Mouse (Mus musculus) small intestine, adult 2 months (tissue): ENCODE measurements around the gene Cuedc2. TPM values are rescaled to one million over a fixed set of nuclear protein-coding genes. Genes with fewer than 3 reads are reported as not detected.
A peak's percentile ranks its signal among the peaks of the same experiment; 100 is the strongest.

Experiments
- H3K27ac ChIP-seq: fragments of 200-500 bp; 2 replicates; pipeline ENCODE4 v1.5.1; 2012; ENCODE audit warnings: low read depth, low read length, control low read depth, inconsistent platforms; ENCODE audit not compliant: insufficient read depth
- H3K27me3 ChIP-seq: fragments of 200-500 bp; 2 replicates; pipeline ENCODE4 v1.6.1; 2012; ENCODE audit warnings: mild to moderate bottlenecking, moderate library complexity, low read length, inconsistent platforms; ENCODE audit not compliant: control insufficient read depth, insufficient read depth
- H3K36me3 ChIP-seq: fragments of 200-500 bp; 2 replicates; pipeline ENCODE4 v1.6.1; 2012; ENCODE audit warnings: mild to moderate bottlenecking, low read length, control low read depth, inconsistent platforms; ENCODE audit not compliant: control insufficient read depth, insufficient read depth
- H3K4me1 ChIP-seq: fragments of 200-500 bp; 2 replicates; pipeline ENCODE4 v1.6.1; 2012; ENCODE audit warnings: low read length, inconsistent platforms, mixed read lengths; ENCODE audit not compliant: control insufficient read depth, insufficient read depth, insufficient read length
- H3K4me3 ChIP-seq: fragments of 200-500 bp; 2 replicates; pipeline ENCODE4 v1.5.1; 2012; ENCODE audit warnings: low read depth, mild to moderate bottlenecking, control low read depth, inconsistent platforms, low read length, moderate library complexity
- CTCF ChIP-seq: fragments of 200-500 bp; IDR thresholded peaks from 2 replicates; pipeline ENCODE4 v1.5.1; 2012; ENCODE audit warnings: low read depth, mild to moderate bottlenecking, control low read depth, inconsistent platforms, low read length, moderate library complexity, mixed read lengths; ENCODE audit not compliant: insufficient replicate concordance, insufficient read length; ENCODE audit errors: extremely low read depth
- POLR2A ChIP-seq: fragments of 200-500 bp; IDR thresholded peaks from 2 replicates; pipeline ENCODE4 v1.6.1; 2012; ENCODE audit warnings: low read depth, mild to moderate bottlenecking, control low read depth, inconsistent platforms, low read length, moderate library complexity
- WGBS: fragments of 180-500 bp; shearing (Covaris S2); methylation state at CpG from one replicate; pipeline ENCODE4 v1.1.7; 2018; 5-methylcytosine and 5-hydroxymethylcytosine counted together
- polyA plus RNA-seq: library from polyadenylated mRNA; depleted of rRNA; stranded (reverse); fragments of >200 nt; gene quantifications from 2 replicates; pipeline ENCODE4 v1.2.3, GENCODE M21; 2012; rRNA removed

The Cuedc2 gene
- polyA plus RNA-seq, 1 experiment: 26.9 TPM

DNA sequence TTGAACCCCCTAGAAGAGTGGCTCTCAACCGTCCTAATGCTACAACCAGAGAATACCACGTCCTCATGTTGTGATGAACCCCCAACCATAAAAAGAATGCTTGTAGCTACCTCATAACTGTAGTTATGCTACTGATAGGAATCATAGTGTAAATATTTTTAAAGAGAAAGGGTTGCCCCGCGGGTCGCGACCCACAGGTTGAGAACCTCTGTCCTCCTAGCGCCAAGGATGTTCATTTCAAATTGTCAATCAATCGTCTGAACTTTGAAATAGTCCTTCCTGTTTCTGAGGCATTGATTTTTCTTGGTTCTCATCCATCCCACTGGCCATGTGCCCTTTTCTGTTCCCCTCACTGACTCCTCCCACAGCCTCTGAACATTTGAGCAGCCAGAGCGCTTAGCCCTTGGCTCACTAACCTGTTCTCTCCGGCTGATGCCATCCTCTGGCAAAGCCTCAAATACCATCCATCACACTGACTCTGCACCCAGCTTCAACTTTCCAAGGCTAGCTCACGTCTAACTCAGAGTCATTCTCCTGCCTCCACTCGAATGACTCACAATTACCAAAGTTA lies 47.9 kb downstream of the Cuedc2 start:
- peaks cover 13% of the 10 kb centered on the region for H3K36me3 ChIP-seq
- no peaks in the 10 kb centered on the region for H3K27me3 ChIP-seq
- no peak overlapping the region for H3K27ac ChIP-seq
- 47% methylated on average over 12 of the region's 12 CpGs for WGBS
- no peak overlapping the region for H3K4me3 ChIP-seq
- TF ChIP-seq CTCF (no peak), POLR2A (no peak)
- H3K4me1 ChIP-seq: no peaks in the 10 kb centered on the region

GRCm38 (mm10) chr19:46287566-46287965 lies 50.9 kb downstream of the Cuedc2 start:
- 83% methylated on average over 3 of the region's 3 CpGs for WGBS

GRCm38 (mm10) chr19:46286926-46287325 lies 51.6 kb downstream of the Cuedc2 start:
- Histone ChIP-seq H3K4me1 (no peaks in the 10 kb centered on the region), H3K36me3 (peaks cover 46% of the 10 kb centered on the region), H3K27ac (0 out of 2 replicates have a peak overlapping the region, but pooled peaks have one; percentile 22), H3K4me3 (no peak overlapping the region), H3K27me3 (no peaks in the 10 kb centered on the region)
- WGBS: 71% methylated on average over 3 of the region's 3 CpGs
- no peak for TF ChIP-seq CTCF
- TF ChIP-seq POLR2A: no peak

More at GRCm38 (mm10) chr19:46287566-46287965, 50.9 kb downstream of the Cuedc2 start:
- Histone ChIP-seq H3K36me3 (peaks cover 40% of the 10 kb centered on the region), H3K27ac (no peak overlapping the region), H3K4me3 (no peak overlapping the region), H3K27me3 (no peaks in the 10 kb centered on the region), H3K4me1 (no peaks in the 10 kb centered on the region)
- TF ChIP-seq CTCF: no peak
- no peak for TF ChIP-seq POLR2A

- 68% methylated on average over 6 of the region's 6 CpGs for WGBS
- Histone ChIP-seq H3K36me3 (peaks cover 52% of the 10 kb centered on the region), H3K27ac (no peak overlapping the region), H3K4me3 (no peak overlapping the region), H3K4me1 (no peaks in the 10 kb centered on the region), H3K27me3 (no peaks in the 10 kb centered on the region)
- TF ChIP-seq POLR2A: no peak
- TF ChIP-seq CTCF: no peak
These were observed 52.5 kb downstream of the Cuedc2 start for GRCm38 (mm10) chr19:46286047-46286446.

- H3K36me3 ChIP-seq: peaks cover 55% of the 10 kb centered on the region
- no peaks in the 10 kb centered on the region for H3K27me3 ChIP-seq
- no peak for TF ChIP-seq POLR2A
- TF ChIP-seq CTCF: no peak
- no peak overlapping the region for H3K27ac ChIP-seq
- H3K4me3 ChIP-seq: no peak overlapping the region
- no peaks in the 10 kb centered on the region for H3K4me1 ChIP-seq
- 89% methylated on average over 7 of the region's 7 CpGs for WGBS
These were observed 52.9 kb downstream of the Cuedc2 start for GRCm38 (mm10) chr19:46285631-46286030.

DNA sequence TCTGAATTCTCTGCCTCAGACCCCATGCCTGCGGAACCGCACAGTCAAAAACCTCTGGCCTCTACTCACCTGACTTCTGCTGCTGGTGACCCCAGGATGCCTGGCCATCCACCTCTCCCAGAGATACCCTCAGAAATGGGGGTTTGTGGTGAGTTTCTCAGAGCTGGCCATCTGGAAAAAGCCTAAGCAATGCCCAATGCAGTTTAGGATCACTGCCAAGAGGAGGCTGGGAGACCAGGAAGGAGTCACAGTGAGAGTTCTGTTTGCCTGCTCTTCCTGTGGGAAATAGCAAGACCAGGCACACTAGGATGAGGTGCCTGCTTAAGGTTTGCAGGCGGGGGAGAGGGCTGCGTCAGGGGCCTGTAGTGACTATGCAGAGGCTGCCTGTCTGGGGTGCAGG lies 53.8 kb downstream of the Cuedc2 start:
- Histone ChIP-seq H3K27ac (no peak overlapping the region), H3K36me3 (peaks cover 64% of the 10 kb centered on the region), H3K4me3 (no peak overlapping the region), H3K4me1 (no peaks in the 10 kb centered on the region), H3K27me3 (no peaks in the 10 kb centered on the region)
- TF ChIP-seq CTCF (no peak), POLR2A (no peak)
- whole genome bisulfite sequencing: 98% methylated on average over 4 of the region's 4 CpGs

DNA sequence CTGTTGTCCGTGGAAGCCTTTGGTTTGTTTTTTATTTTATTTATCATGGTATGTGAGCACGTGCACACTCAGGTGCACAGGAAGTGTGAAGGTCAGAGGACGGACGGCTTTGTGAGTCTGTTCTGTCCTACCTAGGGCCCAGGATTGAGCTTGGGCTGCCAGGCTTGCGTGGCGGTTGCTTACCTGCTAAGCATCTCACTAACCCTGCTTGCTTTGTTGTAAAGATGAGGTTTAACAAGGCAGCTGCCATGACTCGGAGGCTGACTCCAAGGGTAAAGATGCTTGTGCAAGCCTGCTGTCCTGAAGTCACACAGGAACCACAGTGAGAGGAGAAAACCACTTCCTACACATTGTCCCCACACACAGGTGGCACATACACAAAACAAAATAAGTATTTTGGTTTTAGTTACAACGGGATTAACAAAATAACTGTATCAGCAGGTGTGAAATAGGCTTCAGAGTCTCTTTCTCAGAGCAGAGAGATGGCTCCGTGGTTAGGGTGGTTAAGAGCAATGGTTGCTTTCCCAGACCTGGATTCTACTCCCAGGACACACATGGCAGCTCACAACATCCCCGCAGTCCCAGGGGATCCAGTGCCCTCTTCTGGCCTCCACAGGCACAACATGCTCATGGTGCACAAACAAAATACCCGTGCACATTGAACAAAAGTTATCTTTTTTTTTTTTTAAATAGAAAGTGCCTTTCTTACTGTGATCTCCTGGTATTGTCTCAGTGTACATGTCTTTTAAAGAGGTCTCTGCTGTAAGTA lies 56.2 kb downstream of the Cuedc2 start:
- H3K36me3 ChIP-seq: peaks cover 78% of the 10 kb centered on the region
- no peaks in the 10 kb centered on the region for H3K27me3 ChIP-seq
- no peak overlapping the region for H3K4me3 ChIP-seq
- TF ChIP-seq POLR2A (no peak), CTCF (no peak)
- no peaks in the 10 kb centered on the region for H3K4me1 ChIP-seq
- 92% methylated on average over 11 of the region's 11 CpGs for WGBS
- no peak overlapping the region for H3K27ac ChIP-seq

Other genes with a start within 250 kb of the Cuedc2 start
- not detected in 2 replicates for gene Elovl3, start 206.8 kb downstream of the Cuedc2 start, polyA plus RNA-seq
- gene Pitx3, start 190.4 kb downstream of the Cuedc2 start, polyA plus RNA-seq: not detected in 2 replicates
- gene Gbf1, start 186.2 kb downstream of the Cuedc2 start, polyA plus RNA-seq: 77.6 and 146 TPM in 2 replicates
- gene Nfkb2, start 34.4 kb downstream of the Cuedc2 start, polyA plus RNA-seq: 41.4 and 89.6 TPM in 2 replicates
- gene Psd, start 11.5 kb downstream of the Cuedc2 start, polyA plus RNA-seq: 27.0 and 30.1 TPM in 2 replicates
- 37.4 and 60.4 TPM in 2 replicates for gene Fbxl15, start 10.5 kb downstream of the Cuedc2 start, polyA plus RNA-seq
- gene Mfsd13a, start 2.4 kb upstream of the Cuedc2 start, polyA plus RNA-seq: 29.4 and 36.0 TPM in 2 replicates
- gene 2310034G01Rik, start 11.6 kb upstream of the Cuedc2 start, polyA plus RNA-seq: 0.56 and 3.4 TPM in 2 replicates
- 37.7 and 78.0 TPM in 2 replicates for gene Actr1a, start 57.0 kb upstream of the Cuedc2 start, polyA plus RNA-seq
- 5.8 and 9.4 TPM in 2 replicates for gene Sufu, start 58.2 kb upstream of the Cuedc2 start, polyA plus RNA-seq
- gene Trim8, start 163.0 kb upstream of the Cuedc2 start, polyA plus RNA-seq: 42.3 and 54.8 TPM in 2 replicates
- gene Arl3, start 234.5 kb upstream of the Cuedc2 start, polyA plus RNA-seq: 1.3 and 2.1 TPM in 2 replicates
- gene Sfxn2, start 234.7 kb upstream of the Cuedc2 start, polyA plus RNA-seq: 1.3 and 1.6 TPM in 2 replicates